ENCODE assay signal across 8 mouse cellular contexts in genomic region chr2:17742051-17742763, GRCm38 (mm10). TPM values are rescaled to one million over a fixed set of nuclear protein-coding genes. Genes with fewer than 3 reads are reported as not detected.
DNase-seq lines count a peak whose midpoint lies in the region; ATAC-seq and TF ChIP-seq lines count a peak whose summit lies in the region.

No protein-coding gene starts in this region.

- no peaks in the 10 kb centered on the region for H3K27me3 ChIP-seq in heart, postnatal 0 days (ENCODE audit: control insufficient read depth, insufficient read depth, low read length)
- no peaks in the 10 kb centered on the region for H3K27me3 ChIP-seq in liver, embryonic 16.5 days (ENCODE audit: control insufficient read depth, insufficient read depth, low read depth, low read length)

- peak overlapping the region; percentile 58 for H3K4me2 ChIP-seq in heart, postnatal 0 days (ENCODE audit: low read depth, low read length)
- H3K4me2 ChIP-seq in liver, embryonic 16.5 days (ENCODE audit: low read depth, low read length), result peak overlapping the region; percentile 53

- intact Hi-C loops in gastrocnemius, adult 2 months (cut with DNase I), result no loop called here
- intact Hi-C loops in gastrocnemius, postnatal 14 days (cut with DNase I; ENCODE audit: low total_unique reads), result no loop called here

- peak overlapping the region; percentile 20 for H3K27ac ChIP-seq in gastrocnemius, adult 2 months
- no peak overlapping the region for H3K27ac ChIP-seq in heart, postnatal 0 days (ENCODE audit: low read depth)
- no peak overlapping the region for H3K27ac ChIP-seq in liver, embryonic 16.5 days (ENCODE audit: low read length)

- no peaks in the 10 kb centered on the region for H3K36me3 ChIP-seq in heart, postnatal 0 days (replicated peaks; ENCODE audit: control insufficient read depth, insufficient read depth, low read length)
- H3K36me3 ChIP-seq in liver, embryonic 16.5 days (ENCODE audit: control insufficient read depth, insufficient read depth), result no peaks in the 10 kb centered on the region

- DNase-seq in gastrocnemius, adult 2 months, result no peak
- DNase-seq in gastrocnemius, postnatal 4 days (ENCODE audit: low spot score in 2 of 2), result no peak
- DNase-seq in heart, postnatal 0 days (ENCODE audit: low spot score), result no peak
- peak; percentile 30 for DNase-seq in retina, postnatal 1 day
- no peak for DNase-seq in cerebellum, adult 11 months
- no peak for DNase-seq in gastrocnemius, postnatal 14 days

- no peaks in the 10 kb centered on the region for H3K9me3 ChIP-seq in heart, postnatal 0 days (replicated peaks; ENCODE audit: control insufficient read depth, low read length)
- no peaks in the 10 kb centered on the region for H3K9me3 ChIP-seq in liver, embryonic 16.5 days (replicated peaks; ENCODE audit: control insufficient read depth, low read length)

- no peaks in the 10 kb centered on the region for H3K4me1 ChIP-seq in heart, postnatal 0 days (ENCODE audit: control insufficient read depth, insufficient read depth)
- H3K4me1 ChIP-seq in liver, embryonic 16.5 days (ENCODE audit: control insufficient read depth, low read depth, low read length), result no peaks in the 10 kb centered on the region

- no peak for TF ChIP-seq CTCF in gastrocnemius, adult 2 months (IDR thresholded peaks at IDR 0.05)
- no peak for TF ChIP-seq CTCF in heart, postnatal 0 days (IDR thresholded peaks at IDR 0.05; ENCODE audit: low read depth)

- H3K9ac ChIP-seq in heart, postnatal 0 days (replicated peaks; ENCODE audit: low read depth, low read length), result 0 out of 2 replicates have a peak overlapping the region, but pooled peaks have one; percentile 4
- no peak overlapping the region for H3K9ac ChIP-seq in liver, embryonic 16.5 days (ENCODE audit: low read depth, low read length)

- WGBS in heart, postnatal 0 days, result 30% methylated on average over 11 of the region's 11 CpGs
- WGBS in liver, embryonic 16.5 days (ENCODE audit: insufficient replicate concordance), result 4% methylated on average over 11 of the region's 11 CpGs

- peak overlapping the region; percentile 66 for H3K4me3 ChIP-seq in gastrocnemius, adult 2 months
- peak overlapping the region; percentile 44 for H3K4me3 ChIP-seq in heart, postnatal 0 days (ENCODE audit: low read depth, low read length)
- peak overlapping the region; percentile 26; the same call in 1 of the 2 replicates for H3K4me3 ChIP-seq in liver, embryonic 16.5 days (ENCODE audit: low read depth, low read length)

- ATAC-seq in activated CD4-positive, CD25-positive, alpha-beta regulatory T cell, adult 4 months, result peak; percentile 19
- ATAC-seq in heart, postnatal 0 days (ENCODE audit: insufficient read depth, low read depth), result peak; percentile 30; the same call in 1 of the 2 replicates
- ATAC-seq in liver, embryonic 16.5 days (ENCODE audit: low read depth), result no peak

- no peak for TF ChIP-seq EP300 in heart, postnatal 0 days (IDR thresholded peaks at IDR 0.05; ENCODE audit: low read depth)

RNA-seq across cellular contexts. Expression of gene Nebl, which starts 10.9 kb away (rescaled TPM):
- 1 to 10 TPM in 1 of 2 experiments, under 1 TPM in 1; 0.43 to 1.5 TPM for total RNA-seq in gastrocnemius, adult 2 months (2021)
- total RNA-seq in gastrocnemius, postnatal 4 days (2021), result under 1 TPM; 0.80 to 0.88 TPM
- 1 to 10 TPM; 6.0 to 8.3 TPM for polyA plus RNA-seq in activated CD4-positive, CD25-positive, alpha-beta regulatory T cell, adult 4 months (2017; shearing (Covaris generic))
- total RNA-seq in heart, postnatal 0 days (2014; rRNA removed; ENCODE audit: low replicate concordance), result 184 and 201 TPM in 2 replicates
- 292 and 296 TPM in 2 replicates for polyA plus RNA-seq in heart, postnatal 0 days (2015; fragmentation: Nextera tagmentation; extraction: Ambion mirVana)
- polyA plus RNA-seq in liver, embryonic 16.5 days (2015; fragmentation: Nextera tagmentation; extraction: Ambion mirVana), result 0.22 and 0.27 TPM in 2 replicates
- under 1 TPM; 0.45 to 0.55 TPM for total RNA-seq in gastrocnemius, postnatal 14 days (2021)

Comparison
In these comparisons a context has a peak if more than half of its experiments do, and no peak if none do; other contexts are left out.
1. RNA of gene Nebl, which starts 10.9 kb away (total RNA-seq): 184 to 201 TPM in heart, postnatal 0 days; 0.43 to 1.5 TPM in gastrocnemius, adult 2 months, 0.80 to 0.88 TPM in gastrocnemius, postnatal 4 days and 0.45 to 0.55 TPM in gastrocnemius, postnatal 14 days; every median in the first group is over 10 times any median in the second.
2. Peak in every context shown above with its lines, with median percentiles within 50 percentile points of each other: H3K4me3 ChIP-seq.